10 mouse cellular contexts compared by ENCODE assay signal in genomic region chr6:86085518-86085917, GRCm38 (mm10). TPM values are rescaled to one million over a fixed set of nuclear protein-coding genes. Genes with fewer than 3 reads are reported as not detected.
DNase-seq lines count a peak whose midpoint lies in the region; ATAC-seq and TF ChIP-seq lines count a peak whose summit lies in the region.
"Had no signal": no experiment of that assay in that cellular context is flagged by ENCODE, and none has a peak within 500 bp of the region (broad histone marks: within the 10 kb centered on the region; RNA-seq: fewer than 3 reads in every experiment).

No protein-coding gene starts in this region.

- H3K36me3 ChIP-seq in hindbrain, embryonic 14.5 days (replicated peaks; ENCODE audit: control insufficient read depth, insufficient read depth) = peaks cover 40% of the 10 kb centered on the region
- peaks cover 18% of the 10 kb centered on the region for H3K36me3 ChIP-seq in hindbrain, embryonic 12.5 days
- no peaks in the 10 kb centered on the region for H3K36me3 ChIP-seq in ES-Bruce4 (ENCODE audit: control insufficient read depth, insufficient read depth, low read length, poor library complexity, severe bottlenecking)
- H3K36me3 ChIP-seq in liver, adult 2 months (ENCODE audit: control insufficient read depth, insufficient read depth, low read length) = no peaks in the 10 kb centered on the region
- H3K36me3 ChIP-seq: limb, embryonic 13.5 days had no signal

- TF ChIP-seq EP300 in ES-Bruce4 (IDR thresholded peaks at IDR 0.05; ENCODE audit: insufficient read depth, low read depth, low read length) = no peak

- no peaks in the 10 kb centered on the region for H3K9me3 ChIP-seq in hindbrain, embryonic 14.5 days (ENCODE audit: control insufficient read depth, low read length)
- H3K9me3 ChIP-seq in hindbrain, embryonic 12.5 days (replicated peaks) = no peaks in the 10 kb centered on the region
- no peaks in the 10 kb centered on the region for H3K9me3 ChIP-seq in ES-Bruce4 (replicated peaks; ENCODE audit: control insufficient read depth, insufficient read depth, low read length, poor library complexity, severe bottlenecking)
- H3K9me3 ChIP-seq: limb, embryonic 13.5 days had no signal

- peak; percentile 72 for TF ChIP-seq CTCF in ES-Bruce4 (IDR thresholded peaks at IDR 0.05; ENCODE audit: low read depth, low read length)
- peak; percentile 31; the same call in 1 of the 2 replicates for TF ChIP-seq CTCF in bone marrow macrophage, adult 2 months (IDR thresholded peaks at IDR 0.05; ENCODE audit: low read depth, low read length)
- TF ChIP-seq CTCF in liver, adult 2 months (IDR thresholded peaks at IDR 0.05; ENCODE audit: low read depth, low read length) = peak; percentile 65

- H3K4me2 ChIP-seq in hindbrain, embryonic 14.5 days (replicated peaks) = no peak overlapping the region
- H3K4me2 ChIP-seq in hindbrain, embryonic 12.5 days (replicated peaks) = no peak overlapping the region
- H3K4me2 ChIP-seq: limb, embryonic 13.5 days had no signal

- no peak overlapping the region for H3K4me3 ChIP-seq in hindbrain, embryonic 14.5 days (replicated peaks; ENCODE audit: low read length)
- no peak overlapping the region for H3K4me3 ChIP-seq in hindbrain, embryonic 12.5 days
- H3K4me3 ChIP-seq in ES-Bruce4 (ENCODE audit: low read depth, low read length) = no peak overlapping the region
- H3K4me3 ChIP-seq in bone marrow macrophage, adult 2 months (ENCODE audit: insufficient read depth, low read length) = no peak overlapping the region
- no peak overlapping the region for H3K4me3 ChIP-seq in liver, adult 2 months (ENCODE audit: insufficient read depth, low read depth, low read length)
- H3K4me3 ChIP-seq: erythroblast, embryonic 14.5 days; limb, embryonic 13.5 days had no signal

- no peaks in the 10 kb centered on the region for H3K79me2 ChIP-seq in liver, adult 2 months (ENCODE audit: control insufficient read depth, insufficient read depth, low read length)

- no peak overlapping the region for H3K27ac ChIP-seq in hindbrain, embryonic 14.5 days
- no peak overlapping the region for H3K27ac ChIP-seq in hindbrain, embryonic 12.5 days
- H3K27ac ChIP-seq in ES-Bruce4 (ENCODE audit: insufficient read depth, low read length) = no peak overlapping the region
- H3K27ac ChIP-seq in bone marrow macrophage, adult 2 months (ENCODE audit: insufficient read depth, low read depth, low read length) = no peak overlapping the region
- no peak overlapping the region for H3K27ac ChIP-seq in liver, adult 2 months (replicated peaks; ENCODE audit: insufficient read depth, low read depth, low read length)
- H3K27ac ChIP-seq: limb, embryonic 13.5 days had no signal

- peaks cover 10% of the 10 kb centered on the region for H3K4me1 ChIP-seq in hindbrain, embryonic 14.5 days (replicated peaks; ENCODE audit: control insufficient read depth, insufficient read depth, low read length)
- H3K4me1 ChIP-seq in hindbrain, embryonic 12.5 days = peaks cover 8% of the 10 kb centered on the region; the same call in 1 of the 2 replicates
- no peaks in the 10 kb centered on the region for H3K4me1 ChIP-seq in ES-Bruce4 (ENCODE audit: control insufficient read depth, insufficient read depth, low read length)
- H3K4me1 ChIP-seq in bone marrow macrophage, adult 2 months (ENCODE audit: control insufficient read depth, insufficient read depth, low read length) = no peaks in the 10 kb centered on the region
- H3K4me1 ChIP-seq in liver, adult 2 months (ENCODE audit: control insufficient read depth, insufficient read depth, low read length) = no peaks in the 10 kb centered on the region
- H3K4me1 ChIP-seq: limb, embryonic 13.5 days had no signal

- 65% methylated on average over 6 of the region's 6 CpGs for WGBS in hindbrain, embryonic 14.5 days
- 62% methylated on average over 6 of the region's 6 CpGs for WGBS in hindbrain, embryonic 12.5 days
- WGBS in liver, adult 2 months = 67% methylated on average over 6 of the region's 6 CpGs

- DNase-seq in hindbrain, embryonic 14.5 days (ENCODE audit: low spot score) = peak; percentile 50
- peak; percentile 61 for DNase-seq in liver, adult 2 months (ENCODE audit: extremely low read depth, low read depth, low spot score)
- peak; percentile 66 for DNase-seq in retina, adult 2 months (ENCODE audit: low read depth, low spot score)
- peak; percentile 50 for DNase-seq in urinary bladder, postnatal 25 days (ENCODE audit: low spot score)

- no peak overlapping the region for H3K9ac ChIP-seq in hindbrain, embryonic 14.5 days
- H3K9ac ChIP-seq in hindbrain, embryonic 12.5 days = no peak overlapping the region
- no peak overlapping the region for H3K9ac ChIP-seq in ES-Bruce4 (ENCODE audit: low read depth, poor library complexity, severe bottlenecking)
- H3K9ac ChIP-seq in liver, adult 2 months (ENCODE audit: low read depth, low read length) = no peak overlapping the region
- H3K9ac ChIP-seq: limb, embryonic 13.5 days had no signal

- no peak for TF ChIP-seq POLR2A in ES-Bruce4 (IDR thresholded peaks at IDR 0.05; ENCODE audit: insufficient read depth, low read length)
- no peak for TF ChIP-seq POLR2A in bone marrow macrophage, adult 2 months (IDR thresholded peaks at IDR 0.05; ENCODE audit: borderline replicate concordance, low read depth, low read length)
- no peak for TF ChIP-seq POLR2A in liver, adult 2 months (IDR thresholded peaks at IDR 0.05; ENCODE audit: extremely low read depth, insufficient read depth, low read length)

- no peak for ATAC-seq in hindbrain, embryonic 14.5 days (ENCODE audit: low FRiP score)
- ATAC-seq in hindbrain, embryonic 12.5 days (ENCODE audit: low FRiP score) = no peak
- ATAC-seq in erythroblast, adult 5-6 weeks (replicated peaks; ENCODE audit: low FRiP score, poor library complexity, severe bottlenecking) = peak; percentile 63

- H3K27me3 ChIP-seq in hindbrain, embryonic 14.5 days (ENCODE audit: control insufficient read depth, insufficient read depth, low read length) = no peaks in the 10 kb centered on the region
- H3K27me3 ChIP-seq in hindbrain, embryonic 12.5 days = no peaks in the 10 kb centered on the region
- no peaks in the 10 kb centered on the region for H3K27me3 ChIP-seq in ES-Bruce4 (ENCODE audit: control insufficient read depth, insufficient read depth, low read length, poor library complexity, severe bottlenecking)
- H3K27me3 ChIP-seq in liver, adult 2 months (ENCODE audit: control insufficient read depth, insufficient read depth, low read length) = no peaks in the 10 kb centered on the region
- H3K27me3 ChIP-seq: limb, embryonic 13.5 days had no signal

RNA-seq across cellular contexts. Expression of gene Add2, which starts 57.0 kb away (rescaled TPM):
- polyA plus RNA-seq in hindbrain, embryonic 14.5 days (2014; fragmentation: Nextera tagmentation; extraction: Ambion mirVana) = 102 and 111 TPM in 2 replicates
- 115 and 119 TPM in 2 replicates for polyA plus RNA-seq in hindbrain, embryonic 12.5 days (2016; fragmentation: Nextera tagmentation; extraction: Ambion mirVana)
- polyA plus RNA-seq in ES-Bruce4 (2011; ENCODE audit: insufficient read depth, insufficient read length, low read depth, missing spikeins) = 0.24 TPM in 1 of 2 replicates, not detected in the other
- polyA plus RNA-seq in bone marrow macrophage, adult 2 months (2012; ENCODE audit: insufficient read depth, insufficient read length, missing spikeins) = not detected in 2 replicates
- total RNA-seq in erythroblast, adult 5-6 weeks (2015; ENCODE audit: low replicate concordance) = 126 and 151 TPM in 2 replicates
- total RNA-seq in erythroblast, adult 5-6 weeks (2017; ENCODE audit: low replicate concordance) = 256 and 310 TPM in 2 replicates
- under 0.01 and 0.20 TPM in 2 replicates for total RNA-seq in liver, adult 2 months (2014; rRNA removed)
- not detected in 2 replicates for polyA plus RNA-seq in liver, adult 2 months (2012; rRNA removed)

Comparison
In these comparisons a context has a peak if more than half of its experiments do, and no peak if none do; other contexts are left out.
1. RNA of gene Add2, which starts 57.0 kb away (polyA plus RNA-seq): 115 to 119 TPM in hindbrain, embryonic 12.5 days and 102 to 111 TPM in hindbrain, embryonic 14.5 days; 0.24 TPM in ES-Bruce4, not detected in bone marrow macrophage, adult 2 months and not detected in liver, adult 2 months; every median in the first group is over 10 times any median in the second.
2. Peak in every context shown above with its lines, with median percentiles within 50 percentile points of each other: DNase-seq and CTCF ChIP-seq.